Mouse (Mus musculus): ENCODE results near the gene Pik3r1.

- TF ChIP-seq CTCF (IDR thresholded peaks at IDR 0.05; ENCODE audit: borderline replicate concordance, extremely low read depth, insufficient read depth, insufficient read length) (no peak), POLR2A (IDR thresholded peaks at IDR 0.05; ENCODE audit: borderline replicate concordance, extremely low read depth, insufficient read depth, insufficient read length, poor library complexity, severe bottlenecking) (no peak)
Measured at GRCm38 (mm10) chr13:101635837-101636236, 132.2 kb downstream of the Pik3r1 start.

Data from brain, embryonic 14.5 days (tissue).